Mouse (Mus musculus) MEL (cell line): ENCODE measurements at regions not wholly inside any gene's neighbourhood (a gene's known extent, or its start where the extent isn't known, plus 50 kb on each side); places are given as distances from the start of the nearest gene placed in this dataset.

ENCODE experiments used
- DNase-seq: peaks from one replicate; pipeline ENCODE4 v3.0.0; 2011; ENCODE audit warnings: low read depth, low spot score
- H3K27ac ChIP-seq: 2 replicates; pipeline ENCODE4 v1.5.1; 2012; ENCODE audit warnings: low read depth, mild to moderate bottlenecking, control low read depth, low read length, moderate library complexity; ENCODE audit not compliant: control insufficient read depth
- H3K27me3 ChIP-seq, 2 experiments: fragments of 150-350 bp in 1 of 2; sonication (generic) in 1 of 2; 2 replicates each; pipeline ENCODE4 v1.6.1; 2012; ENCODE audit warnings: low read length in 2 of 2, mild to moderate bottlenecking in 2 of 2, improper control_type of control experiment in 1 of 2, moderate library complexity in 1 of 2; ENCODE audit not compliant: insufficient read depth in 2 of 2, control insufficient read depth in 1 of 2
- H3K36me3 ChIP-seq, 2 experiments: 2 replicates each; pipeline ENCODE4 v1.6.1; 2012 to 2014; ENCODE audit warnings: low read length in 2 of 2, improper control_type of control experiment in 1 of 2, inconsistent platforms in 1 of 2, mild to moderate bottlenecking in 1 of 2; ENCODE audit not compliant: insufficient read depth in 2 of 2, control insufficient read depth in 1 of 2
- H3K4me1 ChIP-seq, 2 experiments: fragments of 150-350 bp in 1 of 2; sonication (generic) in 1 of 2; 2 replicates each; pipeline ENCODE4 v1.6.1; 2012; ENCODE audit warnings: low read length in 2 of 2, improper control_type of control experiment in 1 of 2, mild to moderate bottlenecking in 1 of 2; ENCODE audit not compliant: insufficient read depth in 2 of 2, control insufficient read depth in 1 of 2
- H3K4me3 ChIP-seq, 2 experiments: fragments of 150-350 bp in 1 of 2; sonication (generic) in 1 of 2; 2 replicates each; pipeline ENCODE4 v1.5.1; 2012; ENCODE audit warnings: low read depth in 2 of 2, low read length in 2 of 2, mild to moderate bottlenecking in 2 of 2, moderate library complexity in 2 of 2, control low read depth in 1 of 2, improper control_type of control experiment in 1 of 2; ENCODE audit not compliant: control insufficient read depth in 1 of 2, insufficient read depth in 1 of 2
- H3K79me2 ChIP-seq: 2 replicates; pipeline ENCODE4 v1.6.1; 2012; ENCODE audit warnings: mild to moderate bottlenecking, low read length, moderate library complexity; ENCODE audit not compliant: control insufficient read depth, poor library complexity, insufficient read depth
- H3K9ac ChIP-seq: 2 replicates; pipeline ENCODE4 v1.6.1; 2012; ENCODE audit warnings: low read depth, mild to moderate bottlenecking, control low read depth, low read length, moderate library complexity; ENCODE audit not compliant: control insufficient read depth, poor library complexity, severe bottlenecking
- H3K9me3 ChIP-seq: fragments of 150-350 bp; sonication (generic); replicated peaks from 2 replicates; pipeline ENCODE4 v1.6.1; 2012; ENCODE audit warnings: mild to moderate bottlenecking, low read length, improper control_type of control experiment, moderate library complexity; ENCODE audit not compliant: insufficient read depth
- CTCF ChIP-seq, 3 experiments: IDR thresholded peaks in 2 of 3; conservative IDR thresholded peaks in 1 of 3; 2 replicates each; pipeline ENCODE4 v1.5.1; 2011 to 2012; ENCODE audit warnings: low read length in 3 of 3, low read depth in 2 of 3, mild to moderate bottlenecking in 2 of 3, improper control_type of control experiment in 1 of 3, inconsistent platforms in 1 of 3, mixed read lengths in 1 of 3, moderate library complexity in 1 of 3; ENCODE audit not compliant: control insufficient read depth in 1 of 3, insufficient read depth in 1 of 3, poor library complexity in 1 of 3, severe bottlenecking in 1 of 3
- E2F4 ChIP-seq: IDR thresholded peaks from 2 replicates; pipeline ENCODE4 v1.6.1; 2011; ENCODE audit warnings: low read depth, low read length, improper control_type of control experiment, borderline replicate concordance
- ELF1 ChIP-seq: IDR thresholded peaks from 2 replicates; pipeline ENCODE4 v1.6.1; 2014; ENCODE audit warnings: low read depth, mild to moderate bottlenecking, inconsistent platforms, low read length, improper control_type of control experiment, moderate library complexity
- EP300 ChIP-seq, 2 experiments: IDR thresholded peaks; 2 replicates each; pipeline ENCODE4 v1.6.1; 2011; ENCODE audit warnings: improper control_type of control experiment in 2 of 2, low read length in 2 of 2, low read depth in 1 of 2, mild to moderate bottlenecking in 1 of 2
- ETS1 ChIP-seq: IDR thresholded peaks from 2 replicates; pipeline ENCODE4 v1.6.1; 2012; ENCODE audit warnings: low read depth, mild to moderate bottlenecking, inconsistent platforms, low read length, improper control_type of control experiment, moderate library complexity
- GATA1 ChIP-seq: IDR thresholded peaks from 2 replicates; pipeline ENCODE4 v1.6.1; 2011; ENCODE audit warnings: low read depth, low read length, improper control_type of control experiment
- HCFC1 ChIP-seq: IDR thresholded peaks from 2 replicates; pipeline ENCODE4 v1.6.1; 2012; ENCODE audit warnings: low read depth, mild to moderate bottlenecking, inconsistent platforms, low read length, improper control_type of control experiment, moderate library complexity
- JUND ChIP-seq: IDR thresholded peaks from 2 replicates; pipeline ENCODE4 v1.6.1; 2011; ENCODE audit warnings: low read depth, mild to moderate bottlenecking, improper control_type of control experiment, low read length
- KAT2A ChIP-seq: conservative IDR thresholded peaks from 2 replicates; pipeline ENCODE4 v1.6.1; 2012; ENCODE audit warnings: low read depth, low read length, improper control_type of control experiment, inconsistent platforms
- MAZ ChIP-seq: IDR thresholded peaks from 2 replicates; pipeline ENCODE4 v1.6.1; 2012; ENCODE audit warnings: low read depth, mild to moderate bottlenecking, inconsistent platforms, low read length, improper control_type of control experiment
- MEF2A ChIP-seq: IDR thresholded peaks from 2 replicates; pipeline ENCODE4 v1.6.1; 2014; ENCODE audit warnings: low read depth, mild to moderate bottlenecking, inconsistent platforms, low read length, improper control_type of control experiment; ENCODE audit not compliant: poor library complexity, insufficient replicate concordance, severe bottlenecking; ENCODE audit errors: extremely low read depth
- MXI1 ChIP-seq: IDR thresholded peaks from 2 replicates; pipeline ENCODE4 v1.6.1; 2011; ENCODE audit warnings: mild to moderate bottlenecking, low read depth, low read length, improper control_type of control experiment
- MYC ChIP-seq: IDR thresholded peaks from 2 replicates; pipeline ENCODE4 v1.6.1; 2011; ENCODE audit warnings: low read depth, mild to moderate bottlenecking, low read length, improper control_type of control experiment, moderate library complexity
- NELFE ChIP-seq: IDR thresholded peaks from 2 replicates; pipeline ENCODE4 v1.6.1; 2011; ENCODE audit warnings: low read depth, low read length, improper control_type of control experiment
- NRF1 ChIP-seq: IDR thresholded peaks from 2 replicates; pipeline ENCODE4 v1.6.1; 2014; ENCODE audit warnings: low read depth, mild to moderate bottlenecking, inconsistent platforms, low read length, improper control_type of control experiment, moderate library complexity; ENCODE audit not compliant: poor library complexity, insufficient read depth, severe bottlenecking
- POLR2A ChIP-seq, 2 experiments: IDR thresholded peaks; 2 replicates each; pipeline ENCODE4 v1.6.1; 2011 to 2012; ENCODE audit warnings: low read length in 2 of 2, mild to moderate bottlenecking in 2 of 2, control low read depth in 1 of 2, improper control_type of control experiment in 1 of 2, low read depth in 1 of 2, moderate library complexity in 1 of 2; ENCODE audit not compliant: control insufficient read depth in 1 of 2, insufficient read depth in 1 of 2, poor library complexity in 1 of 2
- POLR2AphosphoS2 ChIP-seq: IDR thresholded peaks from 2 replicates; pipeline ENCODE4 v1.6.1; 2011; ENCODE audit warnings: low read length, improper control_type of control experiment
- POLR2AphosphoS5 ChIP-seq: IDR thresholded peaks from 2 replicates; pipeline ENCODE4 v1.6.1; 2012; ENCODE audit warnings: low read depth, borderline replicate concordance, mild to moderate bottlenecking, inconsistent platforms, low read length, moderate library complexity, mixed read lengths
- RAD21 ChIP-seq: IDR thresholded peaks from 2 replicates; pipeline ENCODE4 v1.6.1; 2011; ENCODE audit warnings: mild to moderate bottlenecking, low read depth, low read length, improper control_type of control experiment
- RCOR1 ChIP-seq: IDR thresholded peaks from 2 replicates; pipeline ENCODE4 v1.6.1; 2012; ENCODE audit warnings: low read depth, mild to moderate bottlenecking, inconsistent platforms, low read length, improper control_type of control experiment
- SMC3 ChIP-seq: IDR thresholded peaks from 2 replicates; pipeline ENCODE4 v1.6.1; 2011; ENCODE audit warnings: low read depth, low read length, improper control_type of control experiment
- TAL1 ChIP-seq: IDR thresholded peaks from 2 replicates; pipeline ENCODE4 v1.6.1; 2012; ENCODE audit warnings: mild to moderate bottlenecking, inconsistent platforms, low read length, moderate library complexity, mixed read lengths
- UBTF ChIP-seq: IDR thresholded peaks from 2 replicates; pipeline ENCODE4 v1.6.1; 2012; ENCODE audit warnings: low read depth, mild to moderate bottlenecking, inconsistent platforms, low read length, improper control_type of control experiment, moderate library complexity, borderline replicate concordance; ENCODE audit not compliant: insufficient read depth
- USF2 ChIP-seq, 2 experiments: IDR thresholded peaks; 2 replicates each; pipeline ENCODE4 v1.6.1; 2011 to 2012; ENCODE audit warnings: improper control_type of control experiment in 2 of 2, low read length in 2 of 2, borderline replicate concordance in 1 of 2, inconsistent platforms in 1 of 2, low read depth in 1 of 2, mild to moderate bottlenecking in 1 of 2; ENCODE audit not compliant: insufficient read depth in 1 of 2
- ZC3H11A ChIP-seq: IDR thresholded peaks from 2 replicates; pipeline ENCODE4 v1.6.1; 2012; ENCODE audit warnings: low read depth, mild to moderate bottlenecking, inconsistent platforms, low read length, improper control_type of control experiment
- ZKSCAN1 ChIP-seq: IDR thresholded peaks from 2 replicates; pipeline ENCODE4 v1.6.1; 2012; ENCODE audit warnings: low read depth, mild to moderate bottlenecking, inconsistent platforms, low read length, improper control_type of control experiment, moderate library complexity
- ZNF384 ChIP-seq: IDR thresholded peaks from 2 replicates; pipeline ENCODE4 v1.6.1; 2012; ENCODE audit warnings: low read depth, mild to moderate bottlenecking, inconsistent platforms, low read length, improper control_type of control experiment

DNA sequence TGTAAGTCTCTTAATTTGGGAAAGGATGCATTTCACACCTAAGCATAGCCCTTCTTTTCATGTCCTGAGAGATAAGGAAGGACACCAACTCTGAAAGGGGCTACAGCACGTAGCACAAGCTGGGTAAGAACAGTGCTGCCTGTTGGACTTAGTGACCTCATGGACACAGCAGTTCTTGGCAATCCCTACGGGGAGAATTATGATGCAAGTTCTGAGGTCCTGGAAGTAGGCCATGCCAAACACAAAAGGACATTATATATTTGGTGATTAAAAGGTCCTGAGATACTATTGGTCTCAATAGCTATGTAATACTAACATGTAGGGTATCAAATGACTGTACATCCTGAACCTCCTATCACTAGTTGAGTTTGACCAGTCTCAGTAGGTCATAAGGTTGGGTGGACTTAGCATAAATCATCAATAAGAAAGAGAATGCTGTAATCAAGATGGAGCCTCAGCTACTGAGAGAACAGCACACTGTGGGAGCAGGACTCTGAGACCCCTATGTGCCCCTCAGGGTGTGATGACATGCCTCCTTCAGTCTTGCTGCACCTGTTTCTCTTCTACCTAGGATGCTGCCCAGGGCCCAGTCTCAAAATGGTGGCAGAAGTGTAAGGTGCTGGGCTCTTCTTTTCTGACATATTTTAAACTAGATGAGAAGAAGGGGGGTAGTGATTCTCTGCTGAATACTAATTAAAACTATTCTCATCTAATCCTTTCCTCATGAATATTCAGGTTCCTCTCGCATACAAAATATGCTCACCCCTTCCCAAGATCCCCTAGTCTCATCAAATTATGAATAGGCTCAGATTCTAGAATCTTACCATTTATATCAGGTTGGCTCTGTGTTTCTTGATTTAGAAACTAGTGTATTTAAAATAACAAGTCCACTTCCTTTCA lies 277.5 kb upstream of the Camk1g start:
- H3K4me3 ChIP-seq: no peak overlapping the region
- H3K27ac ChIP-seq: no peak overlapping the region
- DNase-seq: no peak
- no peaks in the 10 kb centered on the region for H3K27me3 ChIP-seq
- peaks cover 3 to 4% of the 10 kb centered on the region in 2 experiments; a peak in 3 of 4 replicates for H3K4me1 ChIP-seq
- H3K9me3 ChIP-seq: no peaks in the 10 kb centered on the region
- peaks cover 0 to 5% of the 10 kb centered on the region in 2 experiments; a peak in 2 of 4 replicates for H3K36me3 ChIP-seq
- H3K79me2 ChIP-seq: no peaks in the 10 kb centered on the region
- H3K9ac ChIP-seq: no peak overlapping the region
- TF ChIP-seq RAD21 (no peak), GATA1 (no peak), NRF1 (no peak), EP300 (IDR thresholded peaks at IDR 0.05; ENCODE audit: low read depth in 1 of 2, low read length in 2 of 2) (no peak), HCFC1 (no peak), ELF1 (no peak), RCOR1 (no peak), ZKSCAN1 (no peak), KAT2A (no peak), POLR2A (IDR thresholded peaks at IDR 0.05; ENCODE audit: control insufficient read depth in 1 of 2, insufficient read depth in 1 of 2, low read depth in 1 of 2, low read length in 2 of 2, poor library complexity in 1 of 2) (no peak)

DNA sequence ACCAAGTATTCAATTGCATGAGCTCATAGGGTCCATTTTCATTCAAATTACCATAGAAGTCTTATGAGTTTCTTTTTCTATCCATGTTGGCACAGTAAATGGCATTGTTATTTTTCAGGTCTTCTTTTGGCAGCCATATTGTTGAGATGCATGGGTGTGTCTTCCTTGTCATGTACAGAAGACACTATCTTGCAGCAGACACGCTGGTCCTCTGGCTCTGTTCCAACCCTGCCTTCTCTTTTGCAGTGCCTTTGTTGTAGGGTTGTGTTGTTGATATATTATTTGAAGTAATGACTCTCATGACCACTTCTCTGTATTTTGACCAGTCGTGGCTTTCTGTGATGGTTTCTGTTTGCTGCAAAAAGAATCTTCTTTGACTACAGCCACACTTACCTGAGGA lies 274.4 kb upstream of the Camk1g start:
- H3K4me1 ChIP-seq: peaks cover 3 to 4% of the 10 kb centered on the region in 2 experiments; a peak in 3 of 4 replicates
- H3K79me2 ChIP-seq: no peaks in the 10 kb centered on the region
- DNase-seq: peak; percentile 86
- H3K9me3 ChIP-seq: no peaks in the 10 kb centered on the region
- H3K36me3 ChIP-seq: peaks cover 0 to 5% of the 10 kb centered on the region in 2 experiments; a peak in 2 of 4 replicates
- H3K4me3 ChIP-seq: no peak overlapping the region
- H3K27me3 ChIP-seq: no peaks in the 10 kb centered on the region
- H3K27ac ChIP-seq: peak overlapping the region; percentile 50
- no peak overlapping the region for H3K9ac ChIP-seq
- TF ChIP-seq NRF1: no peak
- TF ChIP-seq RCOR1: 0 out of 2 replicates have a peak, but pooled peaks have one; percentile 13
- TF ChIP-seq POLR2AphosphoS2: no peak
- TF ChIP-seq JUND: no peak
- TF ChIP-seq ZKSCAN1: no peak
- 0 out of 2 replicates have a peak, but pooled peaks have one; percentile 4 for TF ChIP-seq ZNF384
- TF ChIP-seq EP300 (IDR thresholded peaks at IDR 0.05; ENCODE audit: low read depth in 1 of 2, low read length in 2 of 2): peak; percentile 77 to 80
- TF ChIP-seq ETS1: peak; percentile 76
- TF ChIP-seq POLR2AphosphoS5: no peak
- TF ChIP-seq UBTF: no peak
- no peak for TF ChIP-seq KAT2A
- TF ChIP-seq MXI1: no peak; the same call in 1 of the 2 replicates
- TF ChIP-seq MEF2A: no peak
- no peak for TF ChIP-seq RAD21
- no peak for TF ChIP-seq MAZ
- no peak for TF ChIP-seq NELFE
- TF ChIP-seq MYC: no peak
- peak; percentile 59 for TF ChIP-seq TAL1
- TF ChIP-seq SMC3: no peak
- no peak for TF ChIP-seq POLR2A (IDR thresholded peaks at IDR 0.05; ENCODE audit: control insufficient read depth in 1 of 2, insufficient read depth in 1 of 2, low read depth in 1 of 2, low read length in 2 of 2, poor library complexity in 1 of 2)
- TF ChIP-seq GATA1: peak; percentile 71
- TF ChIP-seq USF2 (IDR thresholded peaks at IDR 0.05; ENCODE audit: borderline replicate concordance in 1 of 2, insufficient read depth in 1 of 2, low read depth in 1 of 2, low read length in 2 of 2): no peak
- no peak for TF ChIP-seq ZC3H11A
- TF ChIP-seq CTCF (IDR thresholded peaks at IDR 0.05 in 2 of 3, conservative IDR thresholded peaks at IDR 0.05 in 1 of 3; ENCODE audit: control insufficient read depth in 1 of 3, insufficient read depth in 1 of 3, low read depth in 2 of 3, low read length in 3 of 3, poor library complexity in 1 of 3, severe bottlenecking in 1 of 3): no peak
- TF ChIP-seq E2F4: no peak
